Mouse (Mus musculus): ENCODE results near the gene Asb1.

Asb1 gene

GRCm38 (mm10) chr1:91605632-91606031 lies 65.3 kb downstream of the Asb1 start:
- no peak for DNase-seq (ENCODE audit: low read depth in 1 of 2, low spot score in 2 of 2)

- no peak for DNase-seq (ENCODE audit: low read depth in 1 of 2, low spot score in 2 of 2)
Observed at GRCm38 (mm10) chr1:91606701-91607100, 66.4 kb downstream of the Asb1 start.

GRCm38 (mm10) chr1:91607141-91607540 lies 66.8 kb downstream of the Asb1 start:
- DNase-seq (ENCODE audit: low read depth in 1 of 2, low spot score in 2 of 2) = no peak

Measured in monocyte, adult 2 months (primary cell).